Mouse (Mus musculus) gastrocnemius, postnatal 36 days (tissue): ENCODE data around the gene Thoc6. TPM values are rescaled to one million over a fixed set of nuclear protein-coding genes. Genes with fewer than 3 reads are reported as not detected.

Experiments
- DNase-seq, 2 experiments: peaks; one replicate each; pipeline ENCODE4 v3.0.0; 2022
- intact Hi-C: fragments of 180-260 bp; cut with DNase I; formaldehyde crosslinking; loops from one replicate; pipeline ENCODE4 v1.15.1; 2025
- long read RNA-seq, 2 experiments: library from polyadenylated mRNA; stranded (forward); transcript quantifications; one replicate each; pipeline ENCODE4 v2.0.0; 2021
- total RNA-seq, 2 experiments: library from RNA; stranded (reverse); gene quantifications; 2 replicates each; pipeline ENCODE4 v1.2.3; 2021

Thoc6 gene
- total RNA-seq = 1 to 10 TPM; 7.6 to 9.2 TPM
- long read RNA-seq, experiment 1, transcript Thoc6-201 (13 exons, 1,504 nt) = major isoform, 9 of 16 reads
- long read RNA-seq, experiment 1, partial matches to known transcripts = 0 of 16 reads
- long read RNA-seq, experiment 1, other reads (novel, unspliced or antisense) = 1 of 16 reads
- long read RNA-seq, experiment 2, transcript Thoc6-201 (13 exons, 1,504 nt) = major isoform, 6 of 13 reads
- long read RNA-seq, experiment 2, partial matches to known transcripts = 1 of 13 reads
- long read RNA-seq, experiment 2, other reads (novel, unspliced or antisense) = 2 of 13 reads

GRCm38 (mm10) chr17:23673424-23674073 is at the start of gene Thoc6, which contains the start of gene Hcfc1r1:
Thoc6 (minus strand) TSS chr17:23673882.
Hcfc1r1 (plus strand) TSS chr17:23673596.
- intact Hi-C loops = no loop called here
- peak; percentile 87 to 91 for DNase-seq

GRCm38 (mm10) chr17:23722376-23723125 is 48.9 kb upstream of the Thoc6 start, which contains the start of gene 1520401A03Rik:
1520401A03Rik (minus strand) TSS chr17:23722783.
- DNase-seq = no peak
- intact Hi-C loops = no loop called here

- intact Hi-C loops = no loop called here
- no peak for DNase-seq
Measured at GRCm38 (mm10) chr17:23721886-23722285, 48.2 kb upstream of the Thoc6 start.

- intact Hi-C loops = no loop called here
- DNase-seq = no peak
Measured at GRCm38 (mm10) chr17:23719455-23719854, 45.8 kb upstream of the Thoc6 start.

- intact Hi-C loops = no loop called here
- DNase-seq = no peak
Measured at GRCm38 (mm10) chr17:23717003-23717402, 43.3 kb upstream of the Thoc6 start.

GRCm38 (mm10) chr17:23706212-23706611 is 32.5 kb upstream of the Thoc6 start:
- intact Hi-C loops = loop anchor here (2.0 to 5.0 kb wide), 2 partner anchors 45 to 134 kb away; partner anchors contain the start of gene Bicdl2
- DNase-seq = peak; percentile 55 to 62

GRCm38 (mm10) chr17:23705525-23706104 is 31.9 kb upstream of the Thoc6 start:
- DNase-seq = no peak
- intact Hi-C loops = loop anchor here (2.0 to 5.0 kb wide), 2 partner anchors 45 to 133 kb away; partner anchors contain the start of gene Bicdl2

- intact Hi-C loops = loop anchor here (5.0 kb wide), 1 partner anchor 132 kb away; no protein-coding TSS in a partner anchor
Measured at GRCm38 (mm10) chr17:23704741-23705140, 31.1 kb upstream of the Thoc6 start.

GRCm38 (mm10) chr17:23703301-23703700 is 29.6 kb upstream of the Thoc6 start:
- DNase-seq = no peak
- intact Hi-C loops = no loop called here

More at GRCm38 (mm10) chr17:23704741-23705140, 31.1 kb upstream of the Thoc6 start:
- DNase-seq = no peak

- peak; percentile 79 to 89 for DNase-seq
- intact Hi-C loops = no loop called here
Measured at GRCm38 (mm10) chr17:23700079-23700478, 26.4 kb upstream of the Thoc6 start.

- intact Hi-C loops = no loop called here
- peak in 1 of 2 experiments; percentile 40 for DNase-seq
Measured at GRCm38 (mm10) chr17:23699131-23700077, 25.7 kb upstream of the Thoc6 start.

GRCm38 (mm10) chr17:23695801-23696200 is 22.1 kb upstream of the Thoc6 start:
- intact Hi-C loops = no loop called here
- DNase-seq = no peak

GRCm38 (mm10) chr17:23694491-23694890 is 20.8 kb upstream of the Thoc6 start:
- intact Hi-C loops = no loop called here
- no peak for DNase-seq

GRCm38 (mm10) chr17:23683856-23684672 is 10.4 kb upstream of the Thoc6 start, which contains the start of gene Cldn9:
Cldn9 (minus strand) TSS chr17:23684026.
- intact Hi-C loops = no loop called here
- no peak for DNase-seq

GRCm38 (mm10) chr17:23683226-23683625 is 9.5 kb upstream of the Thoc6 start:
- no peak for DNase-seq
- intact Hi-C loops = no loop called here

- no peak for DNase-seq
- intact Hi-C loops = no loop called here
Measured at GRCm38 (mm10) chr17:23682530-23682929, 8.8 kb upstream of the Thoc6 start.

GRCm38 (mm10) chr17:23682092-23682491 is 8.4 kb upstream of the Thoc6 start:
- no peak for DNase-seq
- intact Hi-C loops = no loop called here

GRCm38 (mm10) chr17:23681086-23681485 is 7.4 kb upstream of the Thoc6 start:
- DNase-seq = no peak
- intact Hi-C loops = no loop called here
